In genomic region chrX:129736562-129736961, GRCm38 (mm10) we compare ENCODE assay signal across 30 mouse cellular contexts. TPM values are rescaled to one million over a fixed set of nuclear protein-coding genes. Genes with fewer than 3 reads are reported as not detected.
A peak's percentile ranks its signal among the peaks of the same experiment; 100 is the strongest.
DNase-seq lines count a peak whose midpoint lies in the region; ATAC-seq and TF ChIP-seq lines count a peak whose summit lies in the region.
"Had no signal": no experiment of that assay in that cellular context is flagged by ENCODE, and none has a peak within 500 bp of the region (broad histone marks: within the 10 kb centered on the region; RNA-seq: fewer than 3 reads in every experiment).

No protein-coding gene starts in this region.

- TF ChIP-seq CTCF in lung, embryonic 14.5 days (IDR thresholded peaks at IDR 0.05; ENCODE audit: low read depth) = no peak

- peak; percentile 33 for DNase-seq in adrenal gland, adult 2 months
- no peak for DNase-seq in adrenal gland, postnatal 25 days
- peak; percentile 51 for DNase-seq in lung, embryonic 14.5 days
- DNase-seq in lung, postnatal 4 days = no peak
- peak; percentile 11 for DNase-seq in adrenal gland, postnatal 14 days
- peak; percentile 22 for DNase-seq in lung, postnatal 14 days
- DNase-seq in urinary bladder, adult 18-20 months (ENCODE audit: low spot score in 2 of 2) = no peak
- DNase-seq: cerebellum, adult 2 months; cerebellum, postnatal 14 days; gastrocnemius, postnatal 14 days; heart, postnatal 14 days; kidney, adult 18-20 months; kidney, postnatal 36 days; right cerebral cortex, postnatal 4 days; thymus, postnatal 4 days had no signal

- no peak overlapping the region for H3K9ac ChIP-seq in lung, embryonic 14.5 days
- H3K9ac ChIP-seq in midbrain, embryonic 13.5 days (replicated peaks) = no peak overlapping the region
- H3K9ac ChIP-seq: embryonic facial prominence, embryonic 15.5 days; forebrain, embryonic 13.5 days; heart, embryonic 13.5 days; kidney, embryonic 15.5 days; limb, embryonic 12.5 days; liver, embryonic 15.5 days had no signal

- no peaks in the 10 kb centered on the region for H3K4me1 ChIP-seq in lung, embryonic 14.5 days (ENCODE audit: insufficient read depth)
- H3K4me1 ChIP-seq in midbrain, embryonic 13.5 days (replicated peaks) = no peaks in the 10 kb centered on the region
- H3K4me1 ChIP-seq: embryonic facial prominence, embryonic 10.5 days; embryonic facial prominence, embryonic 15.5 days; forebrain, embryonic 13.5 days; heart, embryonic 13.5 days; kidney, embryonic 15.5 days; limb, embryonic 12.5 days; liver, embryonic 15.5 days; midbrain, embryonic 10.5 days had no signal

- no peak overlapping the region for H3K4me2 ChIP-seq in lung, embryonic 14.5 days
- no peak overlapping the region for H3K4me2 ChIP-seq in midbrain, embryonic 13.5 days (replicated peaks)
- H3K4me2 ChIP-seq: embryonic facial prominence, embryonic 15.5 days; forebrain, embryonic 13.5 days; heart, embryonic 13.5 days; kidney, embryonic 15.5 days; limb, embryonic 12.5 days; liver, embryonic 15.5 days had no signal

- no peak overlapping the region for H3K27ac ChIP-seq in lung, embryonic 14.5 days (ENCODE audit: low read depth)
- no peak overlapping the region for H3K27ac ChIP-seq in midbrain, embryonic 13.5 days
- H3K27ac ChIP-seq: embryonic facial prominence, embryonic 10.5 days; embryonic facial prominence, embryonic 15.5 days; forebrain, embryonic 13.5 days; heart, embryonic 13.5 days; kidney, embryonic 15.5 days; layer of hippocampus, adult 2 months; left cerebral cortex, adult 2 months; limb, embryonic 12.5 days; liver, embryonic 15.5 days; midbrain, embryonic 10.5 days; stomach, postnatal 0 days had no signal

- H3K9me3 ChIP-seq in lung, embryonic 14.5 days (ENCODE audit: low read depth, low read length) = no peaks in the 10 kb centered on the region
- no peaks in the 10 kb centered on the region for H3K9me3 ChIP-seq in midbrain, embryonic 13.5 days
- H3K9me3 ChIP-seq: embryonic facial prominence, embryonic 10.5 days; embryonic facial prominence, embryonic 15.5 days; forebrain, embryonic 13.5 days; G1E; heart, embryonic 13.5 days; kidney, embryonic 15.5 days; limb, embryonic 12.5 days; liver, embryonic 15.5 days; midbrain, embryonic 10.5 days had no signal

- peak; percentile 60; the same call in 1 of the 2 replicates for ATAC-seq in lung, embryonic 14.5 days (ENCODE audit: insufficient read depth)
- ATAC-seq in midbrain, embryonic 13.5 days = no peak
- ATAC-seq: forebrain, embryonic 13.5 days; hindbrain, embryonic 16.5 days; midbrain, embryonic 16.5 days had no signal

- 4% methylated on average over 1 of the region's 1 CpGs for WGBS in lung, embryonic 14.5 days
- 39% methylated on average over 1 of the region's 1 CpGs for WGBS in midbrain, embryonic 13.5 days

- H3K27me3 ChIP-seq in lung, embryonic 14.5 days (ENCODE audit: insufficient read depth, low read length) = no peaks in the 10 kb centered on the region
- H3K27me3 ChIP-seq in midbrain, embryonic 13.5 days = no peaks in the 10 kb centered on the region
- H3K27me3 ChIP-seq: embryonic facial prominence, embryonic 15.5 days; forebrain, embryonic 13.5 days; heart, embryonic 13.5 days; kidney, embryonic 15.5 days; limb, embryonic 12.5 days; liver, embryonic 15.5 days had no signal

- no peak overlapping the region for H3K4me3 ChIP-seq in lung, embryonic 14.5 days (ENCODE audit: low read depth, low read length)
- H3K4me3 ChIP-seq in midbrain, embryonic 13.5 days (replicated peaks) = no peak overlapping the region
- H3K4me3 ChIP-seq: embryonic facial prominence, embryonic 10.5 days; embryonic facial prominence, embryonic 15.5 days; forebrain, embryonic 13.5 days; heart, embryonic 13.5 days; kidney, embryonic 15.5 days; layer of hippocampus, adult 2 months; left cerebral cortex, adult 2 months; limb, embryonic 12.5 days; liver, embryonic 15.5 days; midbrain, embryonic 10.5 days had no signal

- no peaks in the 10 kb centered on the region for H3K36me3 ChIP-seq in lung, embryonic 14.5 days (ENCODE audit: insufficient read depth)
- no peaks in the 10 kb centered on the region for H3K36me3 ChIP-seq in midbrain, embryonic 13.5 days
- H3K36me3 ChIP-seq: embryonic facial prominence, embryonic 10.5 days; embryonic facial prominence, embryonic 15.5 days; G1E; heart, embryonic 13.5 days; kidney, embryonic 15.5 days; limb, embryonic 12.5 days; liver, embryonic 15.5 days; midbrain, embryonic 10.5 days had no signal

RNA-seq across cellular contexts. Expression of gene Diaph2, which starts 13.0 kb away (rescaled TPM):
- 10 to 100 TPM; 20.1 to 24.8 TPM for total RNA-seq in adrenal gland, adult 2 months (2021)
- polyA plus RNA-seq in adrenal gland, adult 2 months (2012; rRNA removed) = 2.5 and 3.7 TPM in 2 replicates
- 26.4 and 27.1 TPM in 2 replicates for total RNA-seq in adrenal gland, postnatal 25 days (2021)
- polyA plus RNA-seq in lung, embryonic 14.5 days (2014; fragmentation: Nextera tagmentation; extraction: Ambion mirVana) = 10.2 and 10.3 TPM in 2 replicates
- total RNA-seq in adrenal gland, postnatal 14 days (2021) = 24.3 and 24.4 TPM in 2 replicates
- polyA plus RNA-seq in midbrain, embryonic 13.5 days (2015; fragmentation: Nextera tagmentation; extraction: Ambion mirVana) = 3.6 and 4.4 TPM in 2 replicates
- total RNA-seq: G1E had no signal
- polyA plus RNA-seq: G1E had no signal

Comparison
In these comparisons a context has a peak if more than half of its experiments do, and no peak if none do; other contexts are left out.
1. DNase-seq: peak in adrenal gland, adult 2 months (single experiment), lung, embryonic 14.5 days (single experiment), adrenal gland, postnatal 14 days (single experiment) and lung, postnatal 14 days (single experiment); none in adrenal gland, postnatal 25 days (single experiment), lung, postnatal 4 days (0 of 2) and urinary bladder, adult 18-20 months (0 of 2).